Mouse (Mus musculus): ENCODE data around the gene Vmn1r176. TPM values are rescaled to one million over a fixed set of nuclear protein-coding genes. Genes with fewer than 3 reads are reported as not detected.
"Not testable (repeated sequence)": the region's sequence is repeated elsewhere in the genome, so short reads cannot be mapped to it uniquely, and the experiment has no call there.

Vmn1r176 gene
- polyA plus RNA-seq (2015; fragmentation: Nextera tagmentation; extraction: Ambion mirVana), result not detected in 2 replicates

DNA sequence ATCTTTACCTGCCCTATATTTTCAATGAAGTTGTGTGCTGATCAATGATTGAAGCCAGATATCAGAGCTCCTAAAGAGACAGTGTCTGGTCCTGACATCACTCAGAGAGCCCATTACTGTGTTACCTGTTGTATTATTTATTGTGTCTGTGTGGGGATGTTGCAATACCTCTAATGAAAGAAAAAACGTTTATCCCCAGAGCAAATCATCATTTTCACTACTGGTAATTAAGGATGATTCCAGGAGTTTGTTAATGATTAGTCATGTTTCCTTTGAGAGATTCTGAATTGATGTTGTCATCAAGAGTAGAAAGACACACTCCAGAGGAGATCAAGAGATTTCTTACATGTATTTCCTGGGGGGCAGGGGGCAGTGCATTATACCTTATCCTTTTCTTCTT lies at the start of gene Vmn1r176:
Vmn1r176 (minus strand) TSS at position 101 of the 400 bp plus-strand sequence.
- not testable (repeated sequence) for H3K36me3 ChIP-seq (ENCODE audit: control insufficient read depth, insufficient read depth); H3K9me3 ChIP-seq (replicated peaks; ENCODE audit: control insufficient read depth, low read length); H3K4me1 ChIP-seq (ENCODE audit: control insufficient read depth, insufficient read depth, low read length); H3K9ac ChIP-seq (ENCODE audit: low read length); H3K4me3 ChIP-seq (ENCODE audit: low read length); H3K27me3 ChIP-seq (ENCODE audit: control insufficient read depth, insufficient read depth, low read length); ATAC-seq (replicated peaks; ENCODE audit: extremely low read depth, insufficient read depth, low FRiP score); H3K27ac ChIP-seq (ENCODE audit: low read length); H3K4me2 ChIP-seq (ENCODE audit: low read depth, low read length)
- no CpG with 5 or more reads among the region's 1 CpGs for WGBS

- H3K9me3 ChIP-seq (replicated peaks; ENCODE audit: control insufficient read depth, low read length); H3K27me3 ChIP-seq (ENCODE audit: control insufficient read depth, insufficient read depth, low read length); H3K4me1 ChIP-seq (ENCODE audit: control insufficient read depth, insufficient read depth, low read length); H3K4me2 ChIP-seq (ENCODE audit: low read depth, low read length); H3K27ac ChIP-seq (ENCODE audit: low read length); H3K9ac ChIP-seq (ENCODE audit: low read length); ATAC-seq (replicated peaks; ENCODE audit: extremely low read depth, insufficient read depth, low FRiP score); H3K36me3 ChIP-seq (ENCODE audit: control insufficient read depth, insufficient read depth); H3K4me3 ChIP-seq (ENCODE audit: low read length): not testable (repeated sequence)
- WGBS, result 55% methylated on average over 3 of the region's 4 CpGs
These were observed 39.7 kb upstream of the Vmn1r176 start for GRCm38 (mm10) chr7:23876918-23877317.

- 11% methylated on average over 1 of the region's 1 CpGs for WGBS
- not testable (repeated sequence) for ATAC-seq (replicated peaks; ENCODE audit: extremely low read depth, insufficient read depth, low FRiP score)
These were observed 29.2 kb upstream of the Vmn1r176 start, which contains the start of gene Vmn1r177 for GRCm38 (mm10) chr7:23866349-23866748. TSS of gene Vmn1r177 (minus strand) at chr7:23866449.

DNA sequence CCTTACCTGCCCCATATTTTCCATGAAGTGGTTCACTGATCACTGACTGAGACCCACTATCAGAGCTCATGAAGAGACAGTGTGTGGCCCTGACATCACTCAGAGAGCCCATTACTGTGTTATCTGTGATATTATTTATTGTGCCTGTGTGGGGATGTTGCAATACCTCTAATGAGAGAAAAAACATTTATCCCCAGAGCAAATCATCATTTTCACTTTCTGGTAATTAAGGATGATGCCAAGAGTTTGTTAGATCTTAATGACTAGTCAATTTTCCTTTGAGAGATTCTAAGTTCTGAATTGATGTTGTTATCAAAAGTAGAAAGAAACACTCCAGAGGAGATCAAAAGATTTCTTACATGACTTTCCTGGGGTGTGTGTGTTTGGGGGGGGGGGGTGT lies 26.6 kb downstream of the Vmn1r176 start, which contains the start of gene Vmn1r175:
Vmn1r175 (minus strand) TSS at position 101 of the 400 bp plus-strand sequence.
- ATAC-seq (replicated peaks; ENCODE audit: extremely low read depth, insufficient read depth, low FRiP score); H3K4me2 ChIP-seq (ENCODE audit: low read depth, low read length); H3K27ac ChIP-seq (ENCODE audit: low read length); H3K4me3 ChIP-seq (ENCODE audit: low read length); H3K27me3 ChIP-seq (ENCODE audit: control insufficient read depth, insufficient read depth, low read length); H3K9me3 ChIP-seq (replicated peaks; ENCODE audit: control insufficient read depth, low read length); H3K36me3 ChIP-seq (ENCODE audit: control insufficient read depth, insufficient read depth); H3K4me1 ChIP-seq (ENCODE audit: control insufficient read depth, insufficient read depth, low read length); H3K9ac ChIP-seq (ENCODE audit: low read length): not testable (repeated sequence)

More at GRCm38 (mm10) chr7:23866349-23866748, 29.2 kb upstream of the Vmn1r176 start, which contains the start of gene Vmn1r177:
- H3K36me3 ChIP-seq (ENCODE audit: control insufficient read depth, insufficient read depth); H3K9ac ChIP-seq (ENCODE audit: low read length); H3K27me3 ChIP-seq (ENCODE audit: control insufficient read depth, insufficient read depth, low read length); H3K4me2 ChIP-seq (ENCODE audit: low read depth, low read length); H3K4me1 ChIP-seq (ENCODE audit: control insufficient read depth, insufficient read depth, low read length); H3K27ac ChIP-seq (ENCODE audit: low read length); H3K9me3 ChIP-seq (replicated peaks; ENCODE audit: control insufficient read depth, low read length); H3K4me3 ChIP-seq (ENCODE audit: low read length): not testable (repeated sequence)

GRCm38 (mm10) chr7:23784526-23784925 lies 52.6 kb downstream of the Vmn1r176 start:
- Histone ChIP-seq H3K4me2 (ENCODE audit: low read depth, low read length) (no peak overlapping the region), H3K27me3 (ENCODE audit: control insufficient read depth, insufficient read depth, low read length) (no peaks in the 10 kb centered on the region), H3K4me1 (ENCODE audit: control insufficient read depth, insufficient read depth, low read length) (no peaks in the 10 kb centered on the region), H3K9me3 (replicated peaks; ENCODE audit: control insufficient read depth, low read length) (peaks cover 20% of the 10 kb centered on the region), H3K27ac (ENCODE audit: low read length) (no peak overlapping the region), H3K36me3 (ENCODE audit: control insufficient read depth, insufficient read depth) (no peaks in the 10 kb centered on the region), H3K9ac (ENCODE audit: low read length) (no peak overlapping the region), H3K4me3 (ENCODE audit: low read length) (no peak overlapping the region)
- 69% methylated on average over 6 of the region's 6 CpGs for WGBS
- ATAC-seq (replicated peaks; ENCODE audit: extremely low read depth, insufficient read depth, low FRiP score), result no peak

Other genes with a start within 250 kb of the Vmn1r176 start
- not detected in 2 replicates for gene Vmn1r170, start 231.2 kb downstream of the Vmn1r176 start, polyA plus RNA-seq (2015; fragmentation: Nextera tagmentation; extraction: Ambion mirVana)
- gene Vmn1r171, start 206.7 kb downstream of the Vmn1r176 start, polyA plus RNA-seq (2015; fragmentation: Nextera tagmentation; extraction: Ambion mirVana), result not detected in 2 replicates
- not detected in 2 replicates for gene Vmn1r172, start 179.1 kb downstream of the Vmn1r176 start, polyA plus RNA-seq (2015; fragmentation: Nextera tagmentation; extraction: Ambion mirVana)
- not detected in 2 replicates for gene Vmn1r173, start 136.7 kb downstream of the Vmn1r176 start, polyA plus RNA-seq (2015; fragmentation: Nextera tagmentation; extraction: Ambion mirVana)
- gene Vmn1r174, start 85.1 kb downstream of the Vmn1r176 start, polyA plus RNA-seq (2015; fragmentation: Nextera tagmentation; extraction: Ambion mirVana), result not detected in 2 replicates
- gene Vmn1r175, start 26.7 kb downstream of the Vmn1r176 start, polyA plus RNA-seq (2015; fragmentation: Nextera tagmentation; extraction: Ambion mirVana), result not detected in 2 replicates
- not detected in 2 replicates for gene Vmn1r177, start 29.1 kb upstream of the Vmn1r176 start, polyA plus RNA-seq (2015; fragmentation: Nextera tagmentation; extraction: Ambion mirVana)
- gene Vmn1r178, start 54.6 kb upstream of the Vmn1r176 start, polyA plus RNA-seq (2015; fragmentation: Nextera tagmentation; extraction: Ambion mirVana), result not detected in 2 replicates
- not detected in 2 replicates for gene Vmn1r179, start 89.6 kb upstream of the Vmn1r176 start, polyA plus RNA-seq (2015; fragmentation: Nextera tagmentation; extraction: Ambion mirVana)
- not detected in 2 replicates for gene Vmn1r180, start 113.3 kb upstream of the Vmn1r176 start, polyA plus RNA-seq (2015; fragmentation: Nextera tagmentation; extraction: Ambion mirVana)
- gene Vmn1r181, start 137.2 kb upstream of the Vmn1r176 start, polyA plus RNA-seq (2015; fragmentation: Nextera tagmentation; extraction: Ambion mirVana), result not detected in 2 replicates
- not detected in 2 replicates for gene V1rd19, start 164.3 kb upstream of the Vmn1r176 start, polyA plus RNA-seq (2015; fragmentation: Nextera tagmentation; extraction: Ambion mirVana)
- 0.01 TPM in 1 of 2 replicates, not detected in the other for gene Vmn1r183, start 215.9 kb upstream of the Vmn1r176 start, polyA plus RNA-seq (2015; fragmentation: Nextera tagmentation; extraction: Ambion mirVana)
- 13.2 and 14.1 TPM in 2 replicates for gene Zfp180, start 244.6 kb upstream of the Vmn1r176 start, polyA plus RNA-seq (2015; fragmentation: Nextera tagmentation; extraction: Ambion mirVana)

All from heart, embryonic 16.5 days (tissue).